Mouse (Mus musculus) kidney, embryonic 15.5 days (tissue): ENCODE data around the gene Sspn. TPM values are rescaled to one million over a fixed set of nuclear protein-coding genes. Genes with fewer than 3 reads are reported as not detected.
A peak's percentile ranks its signal among the peaks of the same experiment; 100 is the strongest.

Experiments
- ATAC-seq: fragments of 200-750 bp; cut with Nextera tagmentation; replicated peaks from 2 replicates; pipeline ENCODE4 v1.8.0; 2017; ENCODE audit warnings: moderate TSS enrichment; ENCODE audit not compliant: low FRiP score
- H3K27ac ChIP-seq: fragments of 300-500 bp; sonication (generic); 2 replicates; pipeline ENCODE4 v1.5.1; 2015; ENCODE audit warnings: mild to moderate bottlenecking, inconsistent platforms
- H3K27me3 ChIP-seq: fragments of 300-500 bp; sonication (generic); 2 replicates; pipeline ENCODE4 v1.6.1; 2015; ENCODE audit warnings: inconsistent platforms
- H3K36me3 ChIP-seq: fragments of 300-500 bp; sonication (generic); 2 replicates; pipeline ENCODE4 v1.6.1; 2015; ENCODE audit warnings: inconsistent platforms
- H3K4me1 ChIP-seq: fragments of 300-500 bp; sonication (generic); 2 replicates; pipeline ENCODE4 v1.6.1; 2015; ENCODE audit warnings: inconsistent platforms
- H3K4me2 ChIP-seq: fragments of 300-500 bp; sonication (generic); 2 replicates; pipeline ENCODE4 v1.6.1; 2015; ENCODE audit warnings: moderate library complexity, mild to moderate bottlenecking, inconsistent platforms
- H3K4me3 ChIP-seq: fragments of 300-500 bp; sonication (generic); replicated peaks from 2 replicates; pipeline ENCODE4 v1.5.1; 2015; ENCODE audit warnings: mild to moderate bottlenecking, inconsistent platforms
- H3K9ac ChIP-seq: fragments of 300-500 bp; sonication (generic); 2 replicates; pipeline ENCODE4 v1.6.1; 2015; ENCODE audit warnings: mild to moderate bottlenecking, inconsistent platforms
- H3K9me3 ChIP-seq: fragments of 300-500 bp; sonication (generic); replicated peaks from 2 replicates; pipeline ENCODE4 v1.6.1; 2016; ENCODE audit warnings: inconsistent platforms
- WGBS: fragments of 180-500 bp; shearing (Covaris S2); methylation state at CpG from one replicate; pipeline ENCODE4 v1.1.7; 2015; ENCODE audit warnings: mixed read lengths; 5-methylcytosine and 5-hydroxymethylcytosine counted together
- polyA plus RNA-seq: library from polyadenylated mRNA; unstranded; fragments of >200 nt; fragmentation: Nextera tagmentation; extraction: Ambion mirVana; gene quantifications from 2 replicates; pipeline ENCODE4 v1.2.1, GENCODE M21; 2015

The Sspn gene
- polyA plus RNA-seq, 1 experiment from 2014 or later, result 11.8 TPM

DNA sequence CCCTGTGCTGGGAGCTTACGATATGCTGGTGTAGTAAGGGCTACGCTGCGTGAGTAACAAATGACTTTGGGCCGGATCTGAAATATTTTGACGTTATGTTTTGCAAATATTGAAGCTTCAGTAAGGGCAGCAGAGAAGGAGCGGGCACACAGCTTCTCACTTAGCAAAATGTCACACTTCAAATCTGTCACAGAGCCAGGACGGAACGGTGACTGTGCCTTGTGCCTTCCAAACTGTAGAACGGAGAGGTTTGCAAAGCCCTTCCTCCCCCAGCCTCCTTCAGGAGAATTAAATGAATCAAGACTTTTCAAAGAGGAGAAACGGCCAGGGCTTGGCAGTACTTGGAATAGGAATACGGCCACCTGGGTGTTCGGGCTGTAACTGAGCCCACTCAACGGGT, 32.5 kb downstream of the Sspn start:
- WGBS, result 91% methylated on average over 13 of the region's 13 CpGs
- no peak for ATAC-seq
- H3K4me1 ChIP-seq, result 0 out of 2 replicates have a peak, but pooled peaks cover 10% of the 10 kb centered on the region

DNA sequence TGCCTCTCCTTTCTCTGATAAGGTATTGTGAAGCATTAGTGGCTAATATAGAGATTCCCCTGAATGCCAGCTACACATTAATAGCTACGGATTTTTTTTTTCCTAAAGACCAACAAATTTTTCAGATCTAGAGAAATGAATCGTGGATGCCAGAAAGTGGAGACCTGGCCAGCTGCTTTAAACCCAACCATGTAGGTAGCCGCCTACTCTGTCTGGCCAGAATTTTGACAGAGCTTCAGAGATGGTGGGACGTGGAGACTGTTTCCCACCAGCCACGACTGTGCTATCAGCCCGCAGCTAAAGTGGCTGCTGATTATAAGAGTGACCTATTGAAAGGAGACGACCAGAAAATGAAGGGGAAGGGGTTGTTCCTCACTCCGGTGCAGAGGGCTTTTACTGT, 36.3 kb downstream of the Sspn start:
- H3K9me3 ChIP-seq, result no peaks in the 10 kb centered on the region
- no peak overlapping the region for H3K9ac ChIP-seq
- 72% methylated on average over 8 of the region's 8 CpGs for WGBS
- no peaks in the 10 kb centered on the region for H3K27me3 ChIP-seq
- 0 out of 2 replicates have a peak overlapping the region, but pooled peaks have one; percentile 70 for H3K27ac ChIP-seq
- no peak overlapping the region for H3K4me2 ChIP-seq
- no peaks in the 10 kb centered on the region for H3K36me3 ChIP-seq
- no peak for ATAC-seq
- H3K4me3 ChIP-seq, result no peak overlapping the region
- H3K4me1 ChIP-seq, result 0 out of 2 replicates have a peak, but pooled peaks cover 10% of the 10 kb centered on the region

More for the DNA sequence above, 32.5 kb downstream of the Sspn start:
- H3K4me3 ChIP-seq, result no peak overlapping the region
- no peak overlapping the region for H3K9ac ChIP-seq
- no peaks in the 10 kb centered on the region for H3K36me3 ChIP-seq
- no peak overlapping the region for H3K4me2 ChIP-seq
- H3K27ac ChIP-seq, result no peak overlapping the region
- no peaks in the 10 kb centered on the region for H3K27me3 ChIP-seq
- H3K9me3 ChIP-seq, result no peaks in the 10 kb centered on the region

DNA sequence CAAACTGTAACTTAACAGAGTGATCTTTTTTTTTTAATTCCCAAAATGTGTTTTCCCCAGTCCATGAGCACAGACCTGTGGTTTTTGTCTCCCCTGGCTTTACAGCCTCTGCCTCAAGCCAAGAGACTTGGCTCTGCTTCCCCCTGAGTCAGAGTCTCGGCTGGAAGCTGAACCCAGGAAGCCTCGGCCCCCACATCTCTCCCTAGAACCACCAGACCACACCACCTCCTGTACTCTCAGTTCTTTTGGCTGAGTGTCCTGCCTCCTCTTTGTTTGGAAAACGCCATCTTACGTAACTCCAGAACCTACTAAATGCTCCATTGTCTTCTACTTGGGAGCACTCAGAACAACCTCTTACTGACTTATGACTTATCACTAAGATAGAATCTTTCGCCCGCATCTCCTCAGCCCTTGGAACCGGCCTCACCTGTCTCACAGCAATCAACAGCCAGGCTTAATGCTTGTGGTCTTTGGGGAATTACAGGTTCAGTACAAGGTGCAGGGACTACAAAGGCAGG, 36.9 kb downstream of the Sspn start:
- WGBS, result 59% methylated on average over 7 of the region's 7 CpGs
- Histone ChIP-seq H3K9ac (no peak overlapping the region), H3K27ac (peak overlapping the region; percentile 70), H3K9me3 (no peaks in the 10 kb centered on the region), H3K27me3 (no peaks in the 10 kb centered on the region), H3K36me3 (no peaks in the 10 kb centered on the region), H3K4me2 (no peak overlapping the region), H3K4me1 (peaks cover 13% of the 10 kb centered on the region; the same call in 1 of the 2 replicates), H3K4me3 (no peak overlapping the region)
- 0 out of 2 replicates have a peak, but pooled peaks have one; percentile 33 for ATAC-seq

DNA sequence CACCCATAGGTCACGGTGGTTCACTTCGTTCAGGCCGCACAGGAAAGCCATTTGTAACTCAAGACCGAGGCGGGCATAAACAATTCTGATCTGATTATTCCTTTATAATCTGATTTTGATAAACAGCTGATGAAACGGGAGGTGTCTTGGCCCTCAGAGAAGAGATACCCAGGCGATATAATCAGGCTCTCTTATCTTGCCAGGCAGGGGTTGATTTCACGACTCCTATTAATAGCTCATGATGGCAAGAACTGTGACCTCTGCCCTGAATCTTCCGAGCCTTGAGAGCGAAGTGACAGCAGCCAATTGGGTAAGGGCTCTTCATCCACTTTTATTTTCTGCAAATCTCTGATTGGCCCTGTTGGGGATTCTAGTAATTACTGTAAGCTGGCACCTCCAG, 37.4 kb downstream of the Sspn start:
- Histone ChIP-seq H3K36me3 (no peaks in the 10 kb centered on the region), H3K27ac (0 out of 2 replicates have a peak overlapping the region, but pooled peaks have one; percentile 70), H3K4me1 (peaks cover 15% of the 10 kb centered on the region; the same call in 1 of the 2 replicates), H3K9me3 (no peaks in the 10 kb centered on the region), H3K4me3 (no peak overlapping the region), H3K9ac (no peak overlapping the region), H3K27me3 (no peaks in the 10 kb centered on the region), H3K4me2 (no peak overlapping the region)
- no peak for ATAC-seq
- 45% methylated on average over 10 of the region's 10 CpGs for WGBS

DNA sequence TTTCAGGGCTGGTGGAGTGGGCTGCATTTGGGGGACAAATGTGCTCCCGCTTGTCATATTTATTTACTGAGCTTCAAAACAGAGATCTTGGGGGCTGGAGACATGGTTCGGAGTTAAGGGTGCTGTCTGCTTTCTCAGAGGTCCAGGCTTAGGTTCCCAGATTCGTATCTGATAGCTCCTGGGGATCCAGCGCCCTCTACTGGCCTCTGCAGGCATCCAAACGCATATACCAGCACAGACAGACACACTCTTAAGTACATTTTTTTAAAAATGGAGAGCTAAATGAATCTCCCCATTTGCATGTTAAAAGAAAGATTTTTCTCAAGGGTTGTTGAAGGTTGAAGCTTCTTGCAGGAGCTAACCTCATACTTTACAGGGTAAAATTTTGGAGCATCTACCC, 38.1 kb downstream of the Sspn start:
- WGBS, result 77% methylated on average over 5 of the region's 5 CpGs
- no peak overlapping the region for H3K4me2 ChIP-seq
- ATAC-seq, result no peak

DNA sequence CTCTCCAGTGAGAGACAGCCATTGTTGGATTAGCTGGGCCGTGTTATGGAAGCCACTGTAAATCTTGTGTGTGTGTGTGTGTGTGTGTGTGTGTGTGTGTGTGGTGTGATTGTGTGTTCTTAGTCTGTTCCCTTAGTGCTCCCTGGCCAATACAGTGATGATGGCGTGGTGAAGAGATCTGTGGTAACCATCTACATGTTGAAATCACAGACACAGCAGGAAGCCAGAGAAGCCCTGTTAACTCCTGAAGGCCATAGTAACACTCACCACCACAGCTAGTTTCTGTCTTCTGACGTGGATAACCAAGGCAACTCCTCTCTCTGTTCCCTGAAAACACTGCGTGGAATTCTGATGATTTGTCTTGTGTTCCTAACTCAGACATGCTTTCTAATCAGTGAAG, 40.7 kb downstream of the Sspn start:
- H3K4me1 ChIP-seq, result peaks cover 15% of the 10 kb centered on the region; the same call in 1 of the 2 replicates
- H3K36me3 ChIP-seq, result no peaks in the 10 kb centered on the region
- no peak overlapping the region for H3K27ac ChIP-seq
- H3K27me3 ChIP-seq, result no peaks in the 10 kb centered on the region
- H3K9ac ChIP-seq, result no peak overlapping the region
- no peaks in the 10 kb centered on the region for H3K9me3 ChIP-seq
- H3K4me3 ChIP-seq, result no peak overlapping the region
- no peak for ATAC-seq
- no peak overlapping the region for H3K4me2 ChIP-seq
- 91% methylated on average over 4 of the region's 4 CpGs for WGBS

More for the DNA sequence above, 38.1 kb downstream of the Sspn start:
- Histone ChIP-seq H3K36me3 (no peaks in the 10 kb centered on the region), H3K9ac (no peak overlapping the region), H3K4me1 (peaks cover 15% of the 10 kb centered on the region; the same call in 1 of the 2 replicates), H3K27ac (no peak overlapping the region), H3K4me3 (no peak overlapping the region), H3K9me3 (no peaks in the 10 kb centered on the region), H3K27me3 (no peaks in the 10 kb centered on the region)

DNA sequence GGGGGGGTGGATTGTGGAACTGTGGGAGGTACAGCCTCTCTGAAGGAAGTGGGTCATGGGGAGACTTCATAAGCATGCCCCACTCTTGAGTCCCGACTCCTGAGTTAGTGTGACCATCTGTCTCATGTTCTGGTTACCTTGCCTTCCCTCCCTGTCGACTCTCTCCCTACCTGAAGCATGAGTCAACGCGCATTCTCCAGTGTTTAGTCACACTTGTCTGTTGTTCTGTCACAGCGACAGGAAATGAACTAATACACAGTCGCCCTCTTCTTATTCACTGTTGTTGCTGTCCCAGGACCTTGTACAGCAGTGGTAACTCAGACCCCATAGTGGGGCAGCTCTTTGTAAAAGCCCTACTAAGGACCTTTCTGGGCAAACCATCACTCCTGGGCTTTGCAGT, 41.4 kb downstream of the Sspn start:
- Histone ChIP-seq H3K4me3 (no peak overlapping the region), H3K9ac (no peak overlapping the region), H3K27me3 (no peaks in the 10 kb centered on the region), H3K36me3 (no peaks in the 10 kb centered on the region), H3K27ac (no peak overlapping the region), H3K4me2 (no peak overlapping the region), H3K9me3 (no peaks in the 10 kb centered on the region), H3K4me1 (peaks cover 15% of the 10 kb centered on the region; the same call in 1 of the 2 replicates)
- WGBS, result 75% methylated on average over 6 of the region's 6 CpGs
- no peak for ATAC-seq

DNA sequence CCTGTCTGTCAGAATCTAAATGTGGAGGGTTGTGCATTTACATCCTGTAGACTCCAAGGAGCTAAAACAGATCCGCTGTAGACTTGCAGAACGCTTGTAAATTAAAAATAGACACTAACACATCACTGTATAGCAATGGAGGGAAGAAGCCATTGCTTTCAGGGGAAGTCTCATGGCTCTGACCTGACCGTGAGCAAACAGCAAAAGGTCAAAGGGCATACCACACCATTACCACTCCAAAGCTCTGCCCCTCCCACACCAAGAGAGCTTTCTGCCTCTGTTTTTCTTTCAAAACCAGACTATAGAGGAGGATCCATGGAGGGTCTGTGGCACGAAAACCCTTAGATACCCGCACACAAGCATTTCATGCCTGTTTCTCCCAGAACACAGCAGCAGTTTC, 41.9 kb downstream of the Sspn start:
- H3K36me3 ChIP-seq, result no peaks in the 10 kb centered on the region
- ATAC-seq, result no peak
- no peaks in the 10 kb centered on the region for H3K27me3 ChIP-seq
- peaks cover 11% of the 10 kb centered on the region; the same call in 1 of the 2 replicates for H3K4me1 ChIP-seq
- no peak overlapping the region for H3K4me2 ChIP-seq
- H3K9ac ChIP-seq, result no peak overlapping the region
- H3K4me3 ChIP-seq, result no peak overlapping the region
- WGBS, result 38% methylated on average over 5 of the region's 5 CpGs
- H3K27ac ChIP-seq, result no peak overlapping the region
- no peaks in the 10 kb centered on the region for H3K9me3 ChIP-seq

DNA sequence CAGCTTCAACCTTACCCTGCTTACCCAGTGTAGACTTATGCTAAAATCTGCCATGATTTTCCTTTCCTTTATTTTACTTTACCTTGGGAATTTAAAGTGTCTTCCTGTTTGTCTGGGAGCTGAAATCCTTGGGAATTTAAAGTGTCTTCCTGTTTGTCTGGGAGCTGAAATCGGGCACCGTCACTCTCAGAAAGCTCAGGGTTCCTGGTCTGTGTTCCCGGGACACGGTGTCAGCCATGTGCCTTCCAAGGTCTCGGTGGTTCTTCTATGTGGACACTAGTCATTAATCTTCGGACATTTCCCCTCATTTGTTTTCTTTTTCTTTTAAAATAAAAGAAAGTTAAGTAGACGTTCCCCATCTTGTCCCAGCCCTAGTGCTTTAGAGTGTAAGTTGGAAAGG, 43.3 kb downstream of the Sspn start:
- no peak for ATAC-seq
- H3K9me3 ChIP-seq, result no peaks in the 10 kb centered on the region
- WGBS, result 26% methylated on average over 7 of the region's 7 CpGs
- H3K36me3 ChIP-seq, result no peaks in the 10 kb centered on the region
- no peak overlapping the region for H3K9ac ChIP-seq
- H3K4me1 ChIP-seq, result peaks cover 5% of the 10 kb centered on the region; the same call in 1 of the 2 replicates
- no peak overlapping the region for H3K27ac ChIP-seq
- no peak overlapping the region for H3K4me3 ChIP-seq
- no peak overlapping the region for H3K4me2 ChIP-seq
- no peaks in the 10 kb centered on the region for H3K27me3 ChIP-seq

DNA sequence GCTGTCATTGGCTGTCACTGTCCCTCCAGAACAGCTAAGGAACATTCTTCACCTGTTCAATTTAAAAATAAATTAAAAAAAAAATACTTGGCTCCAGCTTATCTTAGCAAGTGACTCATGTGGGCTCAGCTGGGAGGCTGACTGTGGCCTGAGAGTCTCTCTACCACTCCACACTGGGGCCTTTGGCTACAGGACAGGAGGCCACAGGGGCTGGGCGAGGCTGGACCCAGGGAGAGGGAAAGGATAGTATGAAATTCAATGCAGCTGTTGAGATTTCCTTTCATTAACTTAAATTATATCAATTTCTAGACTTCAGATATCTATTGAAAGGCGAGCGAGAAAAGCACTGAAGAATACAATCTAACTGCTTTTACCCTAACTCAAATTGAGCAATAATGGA, 45.9 kb downstream of the Sspn start:
- no peak for ATAC-seq
- no peaks in the 10 kb centered on the region for H3K36me3 ChIP-seq
- WGBS, result 93% methylated on average over 3 of the region's 3 CpGs
- peaks cover 5% of the 10 kb centered on the region; the same call in 1 of the 2 replicates for H3K4me1 ChIP-seq
- no peaks in the 10 kb centered on the region for H3K9me3 ChIP-seq
- H3K9ac ChIP-seq, result no peak overlapping the region
- no peak overlapping the region for H3K4me2 ChIP-seq
- no peak overlapping the region for H3K4me3 ChIP-seq
- no peak overlapping the region for H3K27ac ChIP-seq
- H3K27me3 ChIP-seq, result no peaks in the 10 kb centered on the region

DNA sequence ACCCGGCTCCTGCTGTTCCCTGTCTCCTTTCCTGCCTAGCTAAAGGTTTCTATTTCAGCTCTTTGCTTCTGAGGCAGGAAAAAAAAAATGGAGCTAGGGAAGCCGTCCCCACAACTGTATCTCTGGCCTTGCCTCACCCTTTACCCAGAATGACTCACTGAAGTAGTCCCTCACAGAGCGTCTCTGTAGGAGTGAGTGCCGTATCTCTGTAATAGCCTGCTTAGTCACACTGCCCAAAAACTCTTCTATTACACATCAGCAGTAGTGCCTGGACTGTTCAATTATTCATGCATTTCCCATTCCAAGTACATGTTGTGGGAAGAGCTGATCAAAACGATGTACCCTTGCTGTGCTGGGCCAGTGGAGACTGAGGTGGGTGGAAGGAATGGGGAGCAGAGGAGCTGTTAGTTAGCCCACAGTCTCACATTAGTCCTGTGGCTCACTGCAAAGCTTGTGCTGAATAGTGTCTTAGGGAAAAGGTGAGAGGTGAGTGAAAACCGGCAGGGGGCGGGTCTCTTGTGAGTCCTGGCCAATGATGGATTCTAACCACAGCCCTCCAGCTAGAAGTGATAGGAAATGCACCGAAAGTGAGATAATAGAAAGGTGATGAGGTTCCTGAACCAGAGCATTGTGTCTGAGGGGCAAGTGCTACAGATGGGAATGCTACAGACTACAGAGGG, 46.5 kb downstream of the Sspn start:
- Histone ChIP-seq H3K4me3 (no peak overlapping the region), H3K4me1 (peaks cover 5% of the 10 kb centered on the region; the same call in 1 of the 2 replicates), H3K9me3 (no peaks in the 10 kb centered on the region), H3K9ac (no peak overlapping the region), H3K4me2 (no peak overlapping the region), H3K27ac (no peak overlapping the region), H3K27me3 (no peaks in the 10 kb centered on the region), H3K36me3 (no peaks in the 10 kb centered on the region)
- WGBS, result 74% methylated on average over 8 of the region's 8 CpGs
- ATAC-seq, result no peak

DNA sequence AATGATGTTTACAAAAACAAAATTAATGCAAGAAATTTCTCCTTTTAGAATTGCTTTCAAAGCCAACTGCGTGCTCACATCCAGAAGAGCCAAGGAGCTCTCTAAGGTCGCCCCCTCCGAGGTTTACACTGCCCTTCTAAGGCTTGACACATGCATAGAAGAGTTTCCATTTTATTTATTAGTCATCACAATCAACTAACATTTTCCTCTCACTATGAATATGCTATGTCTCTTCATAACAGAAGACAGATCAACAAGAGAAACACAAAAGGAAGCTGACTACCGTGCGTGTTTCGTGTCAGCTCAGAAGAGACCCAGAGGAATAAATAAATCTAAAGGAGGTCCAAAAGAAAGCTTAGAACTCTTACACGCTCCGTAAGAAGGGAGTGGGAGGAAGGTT, 49.6 kb downstream of the Sspn start:
- Histone ChIP-seq H3K4me1 (no peaks in the 10 kb centered on the region), H3K36me3 (no peaks in the 10 kb centered on the region), H3K4me3 (no peak overlapping the region), H3K27me3 (no peaks in the 10 kb centered on the region), H3K4me2 (no peak overlapping the region), H3K9ac (no peak overlapping the region), H3K9me3 (no peaks in the 10 kb centered on the region), H3K27ac (no peak overlapping the region)
- 71% methylated on average over 8 of the region's 8 CpGs for WGBS
- no peak for ATAC-seq
